Mouse (Mus musculus) hindlimb bud, embryonic 11.5 days (tissue): ENCODE results near the gene Prickle1.
A peak's percentile ranks its signal among the peaks of the same experiment; 100 is the strongest.

Experiments used
- DNase-seq: peaks from one replicate; pipeline ENCODE4 v3.0.0-alpha.2; 2012; ENCODE audit warnings: low read depth, low spot score; ENCODE audit errors: extremely low spot score

Gene Prickle1

DNA sequence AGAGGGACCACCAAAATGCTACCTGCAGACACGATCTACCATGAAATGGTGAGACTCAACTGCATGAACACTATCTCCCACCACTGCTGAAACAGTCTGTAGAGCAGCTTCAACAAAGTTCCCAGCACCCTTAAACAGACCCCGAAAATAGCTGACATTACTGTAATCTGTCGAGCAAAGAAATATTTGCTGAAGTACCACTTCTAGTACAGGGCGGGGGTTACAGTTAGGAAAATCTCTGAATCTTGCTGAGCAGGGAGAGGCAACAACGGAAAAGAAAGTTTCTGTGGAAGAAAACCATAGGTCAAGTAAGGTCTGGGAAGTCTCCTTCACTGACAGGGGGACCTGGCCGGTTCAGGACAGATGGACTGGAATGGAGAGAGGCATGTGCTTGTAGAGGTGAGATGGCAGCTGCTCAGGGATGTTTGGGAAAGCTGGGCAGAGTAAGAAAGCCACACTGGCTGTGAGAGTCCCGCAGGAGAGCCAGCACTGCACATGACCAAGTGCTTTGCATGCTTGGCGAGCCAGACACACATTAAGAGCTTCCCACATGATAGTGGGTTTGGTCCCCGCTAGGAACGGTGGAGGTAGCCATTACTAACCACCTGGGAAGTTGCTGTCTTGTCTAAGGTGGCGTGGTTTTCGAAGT is 41.4 kb downstream of the Prickle1 start:
- no peak for DNase-seq

DNA sequence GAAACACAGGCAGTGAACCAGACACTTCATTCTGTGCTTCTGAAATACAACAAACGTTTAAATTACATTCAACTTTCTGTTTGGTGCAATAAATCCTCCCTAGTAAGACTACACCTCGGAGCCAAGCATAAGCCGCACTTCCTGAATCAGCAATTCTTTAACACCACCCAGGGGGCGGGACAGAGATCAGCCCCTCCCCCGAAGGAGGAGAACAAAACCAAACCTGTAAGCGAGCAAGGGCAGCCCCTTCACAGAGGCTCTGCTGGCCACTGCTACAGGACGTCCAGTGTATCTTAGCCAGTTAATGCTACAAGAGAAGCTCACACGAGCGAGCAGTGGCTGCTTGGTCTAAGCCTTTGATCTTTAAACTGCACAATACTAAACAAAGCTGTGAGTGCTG is 43.5 kb downstream of the Prickle1 start:
- DNase-seq, result peak; percentile 61

DNA sequence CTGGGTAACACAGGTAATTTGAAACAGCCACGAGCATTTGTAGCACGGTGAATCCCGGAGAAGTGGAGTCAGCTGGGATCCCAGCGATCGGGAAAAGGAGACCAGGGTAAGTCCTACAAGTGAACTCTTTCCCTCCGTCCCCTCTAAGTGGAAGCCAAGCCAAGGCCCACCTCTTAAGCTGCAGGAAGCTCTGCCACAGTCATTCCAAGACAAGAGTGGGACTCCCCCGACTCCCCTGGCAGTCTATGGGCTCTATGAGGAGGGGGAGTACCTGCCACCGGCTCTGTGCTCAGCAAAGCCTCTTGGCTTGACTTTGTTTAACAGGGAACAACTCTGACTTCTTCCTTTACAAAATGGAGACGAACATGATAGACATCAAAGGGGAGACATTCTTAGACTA is 47.4 kb downstream of the Prickle1 start:
- no peak for DNase-seq

DNA sequence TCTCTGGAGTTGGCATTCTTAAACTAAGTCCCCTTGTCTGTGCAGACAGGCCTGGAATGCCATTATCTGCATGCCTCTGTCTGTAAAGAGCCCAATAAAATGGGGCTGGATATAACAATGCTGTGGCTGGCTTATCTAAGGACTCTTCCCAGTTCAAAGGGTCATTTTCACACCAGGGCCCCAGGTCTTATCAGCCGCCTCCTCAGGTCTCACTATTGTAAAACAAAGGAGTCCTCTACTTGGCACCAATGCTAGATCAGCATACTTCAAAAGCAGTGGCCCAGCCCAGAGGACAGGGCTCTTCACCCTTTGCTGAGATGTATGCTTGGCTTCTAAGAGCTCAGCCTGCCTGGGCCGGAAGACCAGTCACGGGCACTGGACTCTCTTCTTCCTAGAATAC is 56.3 kb downstream of the Prickle1 start:
- DNase-seq, result no peak

DNA sequence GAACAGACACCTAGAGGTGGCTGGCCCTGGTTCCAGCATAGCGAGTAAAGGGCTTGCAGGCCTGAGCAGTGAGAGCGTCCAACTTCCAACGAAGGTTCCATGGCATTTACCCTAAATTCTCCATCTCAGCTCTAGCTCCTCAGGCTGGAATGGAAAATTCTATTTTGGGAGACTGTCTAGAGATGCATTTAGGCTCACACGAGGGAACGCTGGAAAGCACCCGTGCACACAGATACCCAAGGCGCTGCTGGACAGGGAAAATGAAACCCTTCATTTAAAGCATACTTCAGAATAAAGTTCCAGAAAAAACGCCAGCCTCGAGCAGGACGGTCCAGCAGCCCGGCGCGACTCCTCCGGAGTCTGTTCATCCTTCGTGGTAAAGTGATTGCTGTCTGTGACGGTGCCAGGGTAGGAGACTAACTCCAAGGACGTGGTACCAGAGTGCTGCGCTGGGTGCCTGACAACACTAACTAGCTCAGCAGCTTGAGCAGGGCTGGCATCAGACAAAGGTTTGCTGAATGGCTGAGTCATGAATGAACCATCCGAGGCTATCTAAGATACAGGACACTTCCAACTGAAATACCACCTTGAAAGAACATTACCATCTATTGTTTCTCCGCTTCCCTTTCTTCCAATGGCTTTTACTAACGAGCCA is 57.0 kb downstream of the Prickle1 start:
- DNase-seq, result no peak

DNA sequence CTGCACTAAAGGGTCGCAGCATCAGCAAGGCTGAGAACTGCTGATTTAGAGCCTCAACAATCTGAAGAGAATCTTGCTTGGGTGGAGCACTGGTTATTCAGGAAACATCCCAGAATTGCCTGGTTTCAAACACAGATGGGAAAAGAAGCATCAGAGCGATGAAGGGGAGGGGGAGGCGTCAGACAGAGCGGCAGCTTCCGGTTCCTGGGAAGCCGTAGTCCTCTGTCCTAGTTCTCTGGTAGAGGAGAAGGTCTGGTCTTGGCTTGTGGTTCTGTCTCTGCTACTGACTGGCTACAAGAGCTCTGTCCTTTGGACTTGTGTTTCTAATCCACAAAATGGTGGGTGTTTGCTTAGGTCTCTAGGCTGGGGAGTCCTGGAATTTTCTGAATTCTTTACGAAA is 57.9 kb downstream of the Prickle1 start:
- no peak for DNase-seq

DNA sequence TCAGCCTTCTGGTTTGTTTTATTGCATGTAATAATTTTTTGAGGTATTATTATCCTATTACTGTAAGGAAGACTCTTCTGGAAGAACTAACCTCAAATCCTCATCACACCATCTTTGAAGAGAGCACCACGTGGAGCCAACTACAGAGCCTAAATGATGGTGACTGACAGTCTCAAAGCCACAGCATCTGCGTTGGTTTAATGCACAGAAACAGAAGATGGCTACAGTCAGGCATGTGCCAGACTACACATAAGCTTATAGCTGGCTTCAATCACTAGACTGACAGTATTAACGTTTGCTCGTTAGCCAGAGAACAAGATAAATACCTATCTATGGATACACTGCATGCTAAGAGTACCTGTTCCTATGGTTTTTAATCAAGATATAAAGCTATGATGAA is 59.5 kb downstream of the Prickle1 start:
- DNase-seq, result no peak

DNA sequence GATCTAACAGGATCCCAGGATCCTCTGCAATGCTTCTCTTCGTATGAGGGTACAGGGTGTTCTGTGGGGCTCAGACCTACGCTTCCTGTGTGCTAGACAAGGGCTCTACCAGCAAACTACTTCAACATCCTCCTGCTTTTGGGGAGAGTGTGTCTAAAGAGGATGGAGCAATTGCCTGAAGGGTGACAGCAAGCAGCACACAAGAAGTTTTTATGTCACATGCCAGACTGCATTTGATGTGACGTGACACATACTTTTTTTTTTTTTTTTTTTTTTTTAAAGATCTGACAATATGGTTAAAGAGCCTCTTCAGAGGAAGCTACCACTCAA is 65.0 kb downstream of the Prickle1 start:
- no peak for DNase-seq

DNA sequence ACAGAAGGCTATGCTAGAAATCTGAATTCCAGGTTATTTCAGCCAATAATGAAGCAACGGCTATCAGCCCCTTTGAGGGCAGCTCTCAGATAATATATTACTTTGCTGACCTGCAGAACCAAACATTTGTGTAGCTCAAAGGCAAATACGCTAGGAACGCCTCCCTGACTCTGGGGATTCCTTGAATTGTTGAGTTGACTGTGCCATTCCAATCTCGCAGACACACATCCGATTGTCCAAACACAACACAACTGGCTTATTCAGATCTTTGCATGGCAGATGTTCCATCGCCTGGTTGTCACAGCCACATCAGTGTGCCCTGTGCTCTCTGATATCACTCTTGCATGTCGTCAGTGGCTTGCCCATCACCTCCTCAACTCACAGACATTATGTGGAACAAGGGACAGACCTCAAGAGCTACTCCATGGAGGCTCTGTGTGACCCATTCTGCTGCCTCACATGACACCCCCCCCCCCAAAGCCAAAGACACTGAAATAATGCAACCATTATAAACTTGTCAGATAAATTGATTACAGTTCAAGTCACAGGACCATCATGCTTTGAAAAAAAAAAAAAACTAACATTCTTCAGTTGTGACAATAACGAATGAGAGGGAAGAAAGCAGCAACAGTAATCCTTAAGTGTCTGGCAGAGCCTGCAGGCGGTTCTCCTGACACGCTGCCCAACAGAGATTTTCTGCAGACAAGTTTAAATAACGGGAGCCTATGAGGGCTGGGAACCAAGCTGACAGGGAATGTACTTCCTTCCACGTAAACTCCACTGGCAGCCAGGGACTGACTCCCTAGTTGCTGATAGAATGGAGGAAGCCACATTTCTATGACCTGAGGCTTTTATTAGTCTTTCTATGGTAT is 65.6 kb downstream of the Prickle1 start:
- no peak for DNase-seq

DNA sequence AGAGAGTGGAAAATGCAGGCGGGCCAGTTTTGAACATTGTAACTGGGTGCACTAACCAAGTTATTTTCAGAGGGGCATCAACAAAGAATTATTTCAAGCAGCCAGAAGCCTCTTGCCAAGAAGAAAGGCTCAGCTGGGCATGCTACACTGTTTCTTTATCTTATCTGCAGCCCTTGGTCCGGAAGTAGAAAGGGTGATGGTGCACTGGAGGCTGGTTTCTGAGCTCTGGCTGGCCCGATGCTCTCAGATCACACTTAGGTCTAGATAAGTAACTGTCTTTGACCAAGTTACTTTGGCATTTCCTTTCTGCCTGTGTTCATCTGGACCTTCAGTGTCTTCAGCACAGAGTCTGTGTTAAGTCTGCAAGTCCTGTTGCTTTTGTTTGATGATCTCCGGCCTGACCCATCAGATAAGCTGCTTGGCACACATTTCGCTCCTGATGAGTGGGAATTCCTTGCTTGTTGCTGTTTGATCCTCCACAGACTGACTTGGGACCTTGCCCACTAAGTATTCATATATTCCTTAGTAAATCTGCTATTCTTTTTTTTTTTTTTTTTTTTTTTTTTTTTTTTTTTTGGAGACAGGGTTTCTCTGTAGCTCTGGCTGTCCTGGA is 70.3 kb downstream of the Prickle1 start:
- DNase-seq, result no peak

DNA sequence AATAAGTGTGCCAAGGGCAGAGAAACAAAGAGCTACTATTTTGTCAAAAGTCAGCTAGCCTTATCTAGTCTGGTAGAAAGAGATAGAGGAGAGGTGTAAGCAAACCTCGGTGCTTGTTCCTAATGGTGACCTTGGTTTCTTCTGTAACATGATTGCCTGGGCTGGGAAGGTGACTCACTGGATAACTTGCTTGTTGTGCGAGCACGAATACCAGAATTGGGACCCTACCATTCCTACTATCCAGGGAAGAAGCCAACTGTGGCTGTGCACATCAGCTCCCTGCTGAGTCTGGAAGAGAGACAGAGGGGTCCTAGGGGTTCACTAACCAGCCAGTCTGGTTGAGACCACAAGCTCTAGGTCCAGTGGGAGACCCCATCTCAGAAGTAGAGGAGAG is 73.9 kb downstream of the Prickle1 start:
- DNase-seq, result no peak

DNA sequence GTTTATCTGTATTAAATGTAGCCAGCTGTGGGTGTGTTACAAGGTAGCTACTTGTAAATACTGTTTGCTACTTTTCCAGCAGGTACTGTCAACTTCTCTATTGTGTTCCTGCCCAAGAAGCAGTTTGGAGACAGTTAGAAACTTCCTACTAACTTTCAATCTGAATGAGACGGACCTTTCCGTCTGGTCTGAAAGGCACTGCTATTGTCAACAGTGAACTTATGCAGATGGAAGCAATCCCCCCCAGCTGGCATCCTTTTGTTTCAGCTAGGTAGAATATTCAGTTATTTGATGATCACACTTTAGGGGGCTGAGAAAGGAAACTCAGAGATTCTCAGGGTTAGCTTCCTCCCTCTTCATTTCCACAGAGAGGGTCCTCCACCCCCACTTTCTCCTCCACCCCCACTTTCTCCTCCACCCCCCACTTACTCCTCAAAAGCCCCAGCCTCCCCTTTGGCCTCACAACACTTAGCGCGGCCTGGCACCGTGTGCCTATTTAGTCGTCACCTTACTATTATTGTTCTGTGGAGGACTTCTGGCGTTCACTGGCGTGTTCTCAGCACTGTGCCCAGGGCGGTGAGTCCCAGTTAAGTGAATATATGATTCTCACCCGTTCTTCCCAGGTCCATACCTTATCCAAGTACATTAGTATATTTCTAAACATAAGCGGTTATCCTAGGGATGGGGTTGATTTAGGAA is 74.5 kb downstream of the Prickle1 start:
- no peak for DNase-seq

DNA sequence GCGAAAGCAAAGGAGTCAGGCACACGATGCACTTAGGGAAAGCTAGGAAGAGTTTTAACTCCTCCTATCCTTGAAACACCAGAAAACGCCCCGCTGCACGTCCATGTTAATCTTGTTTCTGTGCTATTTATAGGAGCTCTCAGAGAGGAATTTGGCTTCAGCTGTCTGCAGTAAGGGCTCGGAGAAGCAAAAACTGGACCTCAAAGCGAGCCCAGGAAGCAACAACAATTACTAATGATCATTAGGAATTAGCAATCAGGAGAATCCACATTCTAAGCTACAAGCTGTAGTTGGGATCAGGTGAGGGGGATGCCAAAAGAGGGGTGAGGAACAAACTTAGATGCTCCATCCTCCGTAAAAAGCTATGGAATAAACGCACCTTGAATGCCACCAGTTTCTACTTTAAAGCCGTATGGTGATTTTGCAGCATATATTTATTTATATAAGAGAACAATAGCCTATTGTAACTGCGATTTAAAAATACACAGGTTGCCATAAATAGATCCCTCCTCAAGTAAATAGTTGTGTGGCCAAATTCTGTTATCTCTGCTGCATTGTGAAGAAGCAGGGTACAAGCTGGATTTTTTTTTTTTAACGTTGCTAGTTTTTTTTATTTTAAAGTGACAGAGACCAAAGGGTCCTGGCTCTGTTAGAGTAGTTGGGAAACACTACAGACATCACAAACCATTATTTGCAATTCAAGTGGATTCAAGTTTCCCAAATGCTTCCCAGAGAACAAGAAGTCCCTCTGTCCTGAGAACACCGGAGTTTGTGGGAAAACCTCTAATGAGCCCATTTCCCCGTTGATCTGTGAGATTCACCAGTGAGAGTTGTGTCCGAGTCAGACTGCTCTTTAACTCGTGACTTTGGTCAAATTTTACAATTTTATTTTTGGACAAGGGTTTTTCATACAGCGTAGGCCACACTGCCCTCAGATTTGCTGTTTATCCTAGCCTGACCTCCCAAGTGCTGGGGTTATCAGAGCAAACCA is 75.6 kb downstream of the Prickle1 start:
- DNase-seq, result no peak

DNA sequence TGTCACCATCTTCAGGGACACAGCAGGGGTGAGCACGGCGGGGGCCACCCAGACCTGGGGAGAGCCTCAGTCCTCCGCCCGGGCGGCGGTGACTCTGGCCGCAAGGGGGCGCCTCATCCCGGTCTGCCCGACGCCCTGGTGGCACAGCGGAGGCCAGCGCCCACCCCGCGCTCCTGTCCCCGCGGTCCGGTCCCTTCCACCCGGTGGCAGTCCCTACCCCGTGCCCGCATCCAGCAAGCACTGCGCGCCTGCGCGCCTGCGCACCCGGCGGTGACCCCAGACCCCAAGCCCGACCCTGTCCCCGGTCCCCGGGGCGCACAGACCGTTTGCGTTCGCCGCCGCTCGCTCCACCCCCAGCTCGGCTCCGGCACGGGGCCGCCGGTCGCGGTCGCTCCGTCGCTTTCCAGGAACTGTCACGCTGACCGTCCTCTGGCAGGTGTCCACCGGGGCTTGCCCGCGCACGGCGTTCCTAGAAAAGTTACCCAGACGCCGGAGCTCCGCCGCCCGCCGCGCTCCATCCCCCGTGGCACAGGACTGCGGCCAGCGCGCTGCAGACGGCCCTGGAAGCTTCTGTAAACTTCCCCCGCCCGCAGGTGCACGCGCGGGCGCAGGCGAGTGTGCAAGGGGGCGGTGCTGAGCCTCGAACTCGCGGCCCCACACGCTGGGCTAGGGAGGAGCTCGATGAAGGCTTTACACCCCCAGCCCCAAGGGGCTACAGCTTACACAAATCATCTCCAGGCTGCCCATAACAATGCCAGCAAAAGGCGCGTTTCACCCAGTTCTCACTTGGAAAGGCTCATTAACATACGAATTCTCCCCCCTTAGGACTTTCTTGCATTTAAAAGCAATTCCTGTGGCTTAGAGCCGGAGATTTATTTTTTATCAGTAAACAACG is 76.5 kb downstream of the Prickle1 start:
- DNase-seq, result no peak

DNA sequence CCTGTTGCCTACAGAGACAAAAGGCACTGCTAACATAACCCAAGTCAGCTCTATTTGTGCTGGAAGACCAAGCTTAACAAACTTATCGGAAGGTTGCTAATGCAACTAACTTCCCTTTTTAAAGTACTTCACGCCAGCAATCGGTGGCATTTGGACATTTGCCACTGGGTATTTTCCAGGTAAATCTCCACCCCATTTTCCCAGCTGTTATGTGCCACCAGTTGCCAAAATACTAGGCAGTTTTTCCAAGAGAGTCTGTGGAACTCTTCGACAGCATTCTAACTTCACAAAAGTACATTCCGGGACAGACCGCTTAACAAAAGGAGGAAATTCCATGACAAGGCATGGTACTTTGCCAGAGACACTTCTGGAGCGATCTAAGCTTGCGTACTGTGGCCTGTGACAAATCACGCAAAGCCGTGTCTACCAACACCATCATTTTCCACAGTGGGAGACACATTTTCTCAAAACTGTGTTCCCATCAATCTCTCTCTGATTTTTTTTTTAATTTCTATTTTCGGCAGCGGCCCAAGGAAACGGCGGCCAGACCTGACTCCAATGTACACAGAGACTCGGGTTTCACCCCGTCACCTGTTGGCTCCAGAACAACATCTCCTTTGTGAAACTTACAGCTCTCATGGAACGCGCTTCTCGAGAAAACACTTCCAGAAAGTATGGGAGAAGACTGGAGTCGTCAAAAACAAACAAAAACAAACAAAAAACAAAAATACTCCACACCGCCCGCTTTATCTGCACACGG is 77.4 kb downstream of the Prickle1 start:
- DNase-seq, result no peak

DNA sequence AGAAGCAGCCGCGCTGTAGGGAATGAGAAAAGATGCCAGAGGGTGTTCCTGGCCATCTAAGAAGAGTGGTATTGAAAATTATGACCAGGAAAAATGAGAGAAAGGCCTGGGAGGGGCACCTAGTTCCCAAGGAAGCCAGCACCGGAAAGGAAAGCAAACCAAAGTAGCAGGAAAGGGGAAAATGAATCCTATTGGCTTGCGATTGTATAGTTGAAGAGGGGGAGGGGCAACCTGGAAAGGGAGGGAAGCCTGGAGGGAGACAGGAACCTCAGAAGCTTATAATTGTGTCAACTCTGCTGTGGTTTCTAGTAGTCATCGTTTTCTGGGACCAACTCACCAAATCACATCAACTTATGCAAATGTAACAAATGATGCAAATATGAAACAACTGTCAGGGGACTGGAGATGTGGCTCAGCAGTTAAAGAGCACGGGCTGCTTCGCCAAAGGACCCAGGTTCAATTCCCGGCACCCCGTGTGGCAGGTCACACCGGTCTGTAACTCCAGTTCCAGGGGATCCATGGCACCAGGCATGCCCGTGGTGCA is 78.6 kb downstream of the Prickle1 start:
- DNase-seq, result no peak

DNA sequence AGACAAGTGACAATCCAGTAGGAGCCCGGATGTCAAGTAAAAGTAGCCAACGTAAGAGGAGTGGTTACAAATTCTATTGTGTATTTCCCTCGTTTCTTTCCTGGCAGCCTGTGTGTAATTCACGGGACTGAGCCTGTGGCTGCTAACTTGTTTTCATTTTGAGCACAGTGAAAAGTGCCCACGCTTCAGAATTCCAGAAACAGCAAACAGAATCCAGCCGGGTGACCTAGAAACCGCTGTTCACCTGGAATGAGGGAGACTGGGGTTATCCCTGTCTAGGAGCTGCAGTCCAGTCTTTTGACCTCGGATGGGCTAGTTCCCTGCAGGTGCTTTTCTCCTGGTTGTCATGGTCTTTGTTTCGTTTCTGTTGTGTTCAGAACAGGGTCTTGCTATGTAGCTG is 80.4 kb downstream of the Prickle1 start:
- no peak for DNase-seq

DNA sequence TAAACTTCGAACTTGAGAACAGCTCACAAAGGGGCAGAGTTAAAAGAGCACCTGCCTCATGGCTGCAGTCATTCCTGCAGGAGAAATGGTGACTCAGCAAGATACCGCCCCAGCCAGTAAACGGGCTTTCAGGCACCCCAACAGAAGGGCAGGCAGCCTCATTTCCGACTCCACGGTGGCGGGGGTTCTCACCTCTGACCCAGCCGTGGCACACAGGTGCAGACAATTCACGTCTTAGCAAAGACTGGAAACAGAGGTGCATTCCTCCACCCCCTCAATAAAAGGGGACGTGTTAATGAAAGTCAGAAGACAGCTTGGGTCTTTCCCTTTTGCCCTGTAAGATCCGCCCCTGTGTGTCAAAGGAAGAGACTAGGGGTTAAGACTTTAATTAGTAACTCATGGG is 81.8 kb downstream of the Prickle1 start:
- no peak for DNase-seq
